Mouse (Mus musculus) left cerebral cortex, adult 11 months (tissue): ENCODE results near the gene Gm26566.
A peak's percentile ranks its signal among the peaks of the same experiment; 100 is the strongest.
"Not testable (repeated sequence)": the region's sequence is repeated elsewhere in the genome, so short reads cannot be mapped to it uniquely, and the experiment has no call there.

Experiments
- DNase-seq: peaks from one replicate; pipeline ENCODE4 v3.0.0; 2022; ENCODE audit warnings: low spot score

Gm26566 gene

DNA sequence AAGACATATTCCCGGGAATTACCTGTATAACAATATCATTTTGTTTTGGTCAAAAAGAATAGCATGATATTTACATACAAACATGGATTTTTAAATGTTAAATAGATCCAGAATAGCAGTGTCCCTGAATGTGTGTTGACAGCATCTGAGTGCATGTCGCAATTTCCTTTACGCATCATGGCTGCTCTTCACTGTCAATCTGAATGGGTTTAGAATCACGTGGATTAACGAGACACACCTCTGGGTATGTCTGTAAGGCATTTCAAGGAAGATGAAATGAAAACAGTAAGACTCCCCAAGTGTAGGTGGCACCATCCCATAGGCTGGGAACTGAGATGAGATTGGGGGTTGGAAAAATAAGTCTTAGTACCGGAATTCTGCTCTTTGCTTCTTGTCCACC is 17.4 kb downstream of the Gm26566 start:
- no peak for DNase-seq

DNA sequence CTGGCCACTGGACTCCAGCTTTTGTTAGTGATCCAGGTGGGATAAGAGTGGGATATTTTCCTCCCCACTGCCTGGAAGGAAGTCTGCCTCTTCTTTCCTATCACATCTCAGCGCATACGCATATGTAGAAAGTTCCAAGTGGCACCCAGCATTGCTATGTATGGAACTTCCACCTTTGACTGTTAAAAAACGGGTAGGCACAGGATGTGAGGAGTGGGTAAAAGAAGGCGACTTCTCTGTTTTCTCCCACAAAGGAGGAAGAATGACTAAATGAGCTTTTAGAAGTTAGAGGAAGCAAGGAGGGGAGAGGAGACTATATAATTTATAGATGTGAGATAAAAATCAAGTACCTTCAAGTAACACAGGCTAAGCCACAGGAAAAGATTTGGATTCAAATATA is 19.8 kb downstream of the Gm26566 start:
- no peak for DNase-seq

DNA sequence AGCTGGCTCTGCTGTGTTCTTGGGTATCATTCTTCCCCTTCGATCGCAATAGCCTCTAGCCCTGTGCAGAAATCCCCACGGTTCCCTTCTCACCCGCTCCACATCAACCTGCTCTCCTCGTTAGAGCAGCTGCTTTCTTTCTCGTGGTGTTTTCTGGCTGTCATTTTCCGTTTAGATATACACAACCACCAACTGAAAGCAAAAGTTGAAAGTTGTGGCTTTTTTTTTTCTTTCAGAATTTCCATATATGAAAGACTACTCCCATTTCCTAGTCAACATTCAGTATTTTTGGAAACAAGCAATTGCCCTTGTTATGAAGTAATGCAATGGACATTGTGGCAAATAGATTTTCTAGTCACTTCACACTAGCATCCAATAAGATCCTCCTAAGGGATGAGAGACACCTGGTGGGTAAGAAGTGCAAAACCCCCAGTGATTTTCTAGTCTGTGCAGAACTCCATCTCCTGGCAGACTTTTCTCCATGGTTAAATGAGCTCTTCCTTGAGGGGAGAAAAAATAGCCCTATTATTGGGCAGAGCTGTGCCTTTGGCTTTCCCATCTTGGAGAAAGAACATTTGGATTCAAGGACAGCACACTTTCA is 21.3 kb downstream of the Gm26566 start:
- DNase-seq, result no peak

DNA sequence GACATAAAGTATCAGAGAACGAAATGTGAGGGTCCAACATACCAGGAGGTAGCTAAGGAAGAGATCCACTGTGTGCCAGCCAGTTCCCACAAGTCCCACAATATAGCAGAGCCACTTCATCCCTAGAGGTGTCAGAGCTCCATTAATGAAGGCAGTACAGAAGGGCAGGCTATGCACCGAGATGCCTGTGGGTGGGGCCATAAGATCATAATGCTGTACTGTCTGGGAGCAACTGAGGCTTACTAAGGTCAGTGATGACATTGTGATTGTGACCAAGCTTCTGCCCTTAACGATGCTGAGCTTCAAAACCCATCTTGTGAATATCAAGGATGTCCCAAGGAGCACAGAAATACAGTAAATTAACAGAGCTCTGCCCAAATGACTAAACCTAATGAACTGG is 22.6 kb downstream of the Gm26566 start:
- no peak for DNase-seq

DNA sequence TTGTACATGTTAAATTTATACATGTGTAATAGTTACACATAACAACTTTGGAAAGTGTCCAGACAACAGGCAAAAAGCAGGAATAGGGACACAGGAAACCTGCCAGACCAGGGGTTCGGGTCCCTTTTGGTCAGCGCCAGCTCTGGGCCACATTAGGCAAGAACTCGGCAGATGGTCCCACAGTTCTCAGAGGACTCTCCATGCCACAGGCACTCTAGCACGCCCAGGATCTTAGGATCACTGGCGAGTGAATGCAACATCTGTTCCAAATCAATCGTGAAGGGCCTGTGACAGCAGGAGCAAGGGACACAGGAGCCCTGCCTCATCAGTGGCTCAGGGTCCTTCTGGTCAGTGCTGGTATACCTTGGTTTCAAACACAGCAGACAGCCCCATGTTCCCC is 28.3 kb downstream of the Gm26566 start:
- DNase-seq, result no peak

DNA sequence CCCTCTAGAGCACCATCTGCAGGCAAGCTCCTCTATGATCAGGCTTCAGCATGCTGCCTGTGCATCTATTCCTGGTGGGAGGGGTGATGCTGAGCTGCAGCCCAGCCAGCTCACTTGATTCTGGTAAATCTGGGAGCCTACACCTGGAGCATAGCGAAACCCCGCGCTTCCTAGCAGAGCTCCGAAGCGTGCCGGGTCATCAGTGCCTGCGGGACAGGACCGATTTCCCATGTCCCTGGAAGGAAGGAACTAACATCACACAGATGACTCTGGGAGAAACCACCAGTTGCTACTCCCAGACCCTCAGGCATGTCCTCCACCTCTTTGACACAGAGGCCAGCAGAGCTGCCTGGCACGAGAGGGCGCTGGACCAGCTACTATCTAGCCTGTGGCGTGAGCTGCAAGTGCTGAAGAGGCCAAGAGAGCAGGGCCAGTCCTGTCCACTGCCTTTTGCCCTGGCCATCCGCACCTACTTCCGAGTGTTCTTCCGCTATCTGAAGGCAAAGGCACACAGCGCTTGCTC is 33.3 kb downstream of the Gm26566 start, which contains the start of gene Gm13271:
Gene Gm13271 (plus strand): TSS at position 51 of the 523 bp plus-strand sequence.
- peak; percentile 61 for DNase-seq

DNA sequence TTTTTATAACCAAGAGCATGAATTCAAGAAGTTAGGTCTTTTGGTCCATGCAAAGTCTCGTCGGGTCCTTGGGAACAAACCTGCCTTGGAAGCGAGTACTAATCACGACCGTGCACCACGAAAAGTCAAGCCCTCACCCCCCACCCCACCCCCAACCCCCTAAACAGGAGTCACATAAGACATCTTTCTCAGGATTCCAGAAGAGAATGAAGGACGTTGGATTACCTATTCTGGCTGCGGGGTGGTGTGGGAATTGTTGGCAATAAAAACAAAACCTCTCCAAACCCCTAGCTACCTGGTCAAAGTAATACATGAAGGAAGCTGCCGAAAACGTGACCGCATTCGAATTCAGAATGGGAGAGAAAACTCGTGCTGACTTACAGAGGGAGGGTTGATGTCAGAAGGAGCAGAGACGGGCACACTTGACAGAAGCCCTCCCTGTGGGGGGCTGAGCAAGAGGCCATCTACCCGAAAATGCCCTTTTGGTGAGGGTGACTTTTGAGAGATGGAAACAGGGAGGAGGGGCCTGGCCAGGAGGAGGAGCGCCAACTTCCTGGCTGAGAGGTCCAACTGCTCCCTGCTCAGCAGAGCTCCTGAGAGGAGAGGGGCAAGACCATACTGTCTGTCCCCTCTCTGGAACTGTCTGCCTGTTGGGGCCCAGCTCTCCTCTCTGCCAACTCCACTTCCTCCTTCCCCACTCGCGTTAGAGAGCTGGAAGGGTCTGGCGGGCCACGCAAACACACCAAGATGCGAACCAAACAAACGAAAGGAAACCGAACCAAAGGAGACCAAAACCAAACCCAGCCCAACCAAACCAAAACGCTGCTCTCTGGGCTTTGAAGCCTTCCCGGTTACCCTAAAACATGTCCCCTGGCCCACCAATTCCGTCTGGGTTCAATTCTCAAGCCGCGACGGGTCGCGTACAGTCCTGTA is 35.2 kb downstream of the Gm26566 start:
- DNase-seq, result not testable (repeated sequence)

DNA sequence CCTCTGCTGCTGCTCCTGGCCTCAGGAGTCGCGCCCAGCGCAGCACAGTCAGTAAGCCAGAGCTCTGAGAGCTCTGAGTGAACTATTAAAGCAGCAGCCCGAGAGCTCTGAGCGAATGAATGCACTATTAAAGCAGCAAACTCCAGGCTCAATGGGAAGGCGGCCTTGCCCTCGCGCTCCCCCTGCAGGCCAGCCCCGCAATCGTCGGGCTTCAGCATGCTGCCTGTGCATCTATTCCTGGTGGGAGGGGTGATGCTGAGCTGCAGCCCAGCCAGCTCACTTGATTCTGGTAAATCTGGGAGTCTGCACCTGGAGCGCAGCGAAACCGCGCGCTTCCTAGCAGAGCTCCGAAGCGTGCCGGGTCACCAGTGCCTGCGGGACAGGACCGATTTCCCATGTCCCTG is 36.0 kb downstream of the Gm26566 start:
- peak; percentile 89 for DNase-seq

DNA sequence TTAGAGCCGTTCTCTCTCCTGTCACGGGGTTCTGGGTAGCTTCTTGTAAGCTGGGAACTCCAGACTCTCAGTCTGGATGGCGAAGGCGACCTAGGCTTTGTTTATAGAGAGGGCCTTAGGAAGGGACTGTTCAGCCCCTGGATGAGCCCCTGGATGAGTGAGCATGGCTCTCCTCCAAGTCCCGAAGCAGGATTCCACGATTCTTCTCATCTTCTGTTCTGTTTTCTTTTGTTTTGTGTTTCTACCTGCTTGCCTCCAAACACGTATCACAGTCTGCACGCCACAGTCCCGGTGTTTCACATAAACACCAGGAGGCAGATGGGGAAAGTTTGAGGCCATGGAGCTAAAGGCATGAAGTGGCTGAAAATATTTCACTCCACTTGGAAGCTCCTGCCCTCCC is 37.1 kb downstream of the Gm26566 start:
- not testable (repeated sequence) for DNase-seq

DNA sequence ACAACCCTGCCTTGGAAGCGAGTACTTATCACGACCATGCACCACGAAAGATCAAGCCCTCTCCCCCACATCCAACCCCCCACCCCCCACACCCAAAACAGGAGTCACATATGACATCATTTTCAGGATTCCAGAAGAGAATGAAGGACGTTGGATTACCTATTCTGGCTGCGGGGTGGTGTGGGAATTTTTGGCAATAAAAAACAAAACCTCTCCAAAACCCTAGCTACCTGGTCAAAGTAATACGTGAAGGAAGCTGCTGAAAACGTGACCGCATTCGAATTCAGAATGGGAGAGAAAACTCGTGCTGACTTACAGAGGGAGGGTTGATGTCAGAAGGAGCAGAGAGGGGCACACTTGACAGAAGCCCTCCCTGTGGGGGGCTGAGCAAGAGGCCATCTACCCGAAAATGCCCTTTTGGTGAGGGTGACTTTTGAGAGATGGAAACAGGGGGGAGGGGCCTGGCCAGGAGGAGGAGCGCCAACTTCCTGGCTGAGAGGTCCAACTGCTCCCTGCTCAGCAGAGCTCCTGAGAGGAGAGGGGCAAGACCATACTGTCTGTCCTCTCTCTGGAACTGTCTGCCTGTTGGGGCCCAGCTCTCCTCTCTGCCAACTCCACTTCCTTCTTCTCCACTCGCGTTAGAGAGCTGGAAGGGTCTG is 38.1 kb downstream of the Gm26566 start, which contains the start of gene Gm13283:
Gene Gm13283 (plus strand): TSS at position 510 of the 659 bp plus-strand sequence.
- not testable (repeated sequence) for DNase-seq

DNA sequence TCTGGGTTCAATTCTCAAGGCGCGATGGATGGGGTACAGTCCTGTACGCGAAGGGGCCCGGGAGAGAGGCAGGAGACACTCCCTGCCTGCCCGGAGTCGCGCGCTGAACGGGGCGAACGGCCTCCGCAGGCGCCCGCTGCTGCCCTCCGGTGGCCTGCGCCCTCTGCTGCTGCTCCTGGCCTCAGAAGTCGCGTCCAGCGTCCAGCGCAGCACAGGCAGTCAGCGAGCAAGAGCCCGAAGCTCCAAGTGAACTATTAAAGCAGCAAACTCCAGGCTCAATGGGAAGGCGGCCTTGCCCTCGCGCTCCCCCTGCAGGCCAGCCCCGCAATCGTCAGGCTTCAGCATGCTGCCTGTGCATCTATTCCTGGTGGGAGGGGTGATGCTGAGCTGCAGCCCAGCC is 38.8 kb downstream of the Gm26566 start:
- not testable (repeated sequence) for DNase-seq

DNA sequence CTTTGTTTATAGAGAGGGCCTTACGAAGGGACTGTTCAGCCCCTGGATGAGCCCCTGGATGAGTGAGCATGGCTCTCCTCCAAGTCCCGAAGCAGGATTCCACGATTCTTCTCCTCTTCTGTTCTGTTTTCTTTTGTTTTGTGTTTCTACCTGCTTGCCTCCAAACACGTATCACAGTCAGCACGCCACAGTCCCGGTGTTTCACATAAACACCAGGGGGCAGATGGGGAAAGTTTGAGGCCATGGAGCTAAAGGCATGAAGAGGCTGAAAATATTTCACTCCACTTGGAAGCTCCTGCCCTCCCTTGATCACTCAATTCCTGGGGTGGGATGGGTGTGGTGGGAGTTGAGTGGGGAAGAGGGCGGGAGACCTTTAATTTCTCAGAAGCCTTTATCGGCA is 40.2 kb downstream of the Gm26566 start:
- peak; percentile 67 for DNase-seq

DNA sequence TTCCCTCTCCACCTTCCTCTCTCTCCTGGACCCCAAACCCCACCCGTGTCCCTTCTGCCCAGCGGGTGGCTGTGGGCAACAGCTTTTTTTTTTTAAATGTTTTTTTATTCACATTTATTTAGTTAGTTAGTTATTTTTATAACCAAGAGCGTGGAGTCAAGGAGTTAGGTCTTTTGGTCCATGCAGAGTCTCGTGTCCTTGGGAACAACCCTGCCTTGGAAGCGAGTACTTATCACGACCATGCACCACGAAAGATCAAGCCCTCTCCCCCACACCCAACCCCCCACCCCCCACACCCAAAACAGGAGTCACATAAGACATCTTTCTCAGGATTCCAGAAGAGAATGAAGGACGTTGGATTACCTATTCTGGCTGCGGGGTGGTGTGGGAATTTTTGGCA is 40.7 kb downstream of the Gm26566 start:
- not testable (repeated sequence) for DNase-seq

DNA sequence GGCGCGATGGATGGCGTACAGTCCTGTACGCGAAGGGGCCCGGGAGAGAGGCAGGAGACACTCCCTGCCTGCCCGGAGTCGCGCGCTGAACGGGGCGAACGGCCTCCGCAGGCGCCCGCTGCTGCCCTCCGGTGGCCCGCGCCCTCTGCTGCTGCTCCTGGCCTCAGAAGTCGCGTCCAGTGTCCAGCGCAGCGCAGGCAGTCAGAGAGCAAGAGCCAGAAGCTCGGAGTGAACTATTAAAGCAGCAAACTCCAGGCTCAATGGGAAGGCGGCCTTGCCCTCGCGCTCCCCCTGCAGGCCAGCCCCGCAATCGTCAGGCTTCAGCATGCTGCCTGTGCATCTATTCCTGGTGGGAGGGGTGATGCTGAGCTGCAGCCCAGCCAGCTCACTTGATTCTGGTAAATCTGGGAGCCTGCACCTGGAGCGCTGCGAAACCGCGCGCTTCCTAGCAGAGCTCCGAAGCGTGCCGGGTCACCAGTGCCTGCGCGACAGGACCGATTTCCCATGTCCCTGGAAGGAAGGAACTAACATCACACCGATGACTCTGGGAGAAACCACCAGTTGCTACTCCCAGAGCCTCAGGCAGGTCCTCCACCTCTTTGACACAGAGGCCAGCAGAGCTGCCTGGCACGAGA is 41.9 kb downstream of the Gm26566 start:
- not testable (repeated sequence) for DNase-seq
